Mouse (Mus musculus) liver, adult 2 months (tissue): Measurements from ENCODE around the gene Naa38. TPM values are rescaled to one million over a fixed set of nuclear protein-coding genes. Genes with fewer than 3 reads are reported as not detected.

ENCODE experiments used
- DNase-seq: peaks from one replicate; pipeline ENCODE4 v3.0.0-alpha.2; 2011; ENCODE audit warnings: low read depth, low spot score; ENCODE audit errors: extremely low read depth
- H3K27ac ChIP-seq: fragments of 200-500 bp; replicated peaks from 2 replicates; pipeline ENCODE4 v1.5.1; 2012; ENCODE audit warnings: low read depth, mild to moderate bottlenecking, control low read depth, inconsistent platforms, low read length; ENCODE audit not compliant: insufficient read depth
- H3K27me3 ChIP-seq: fragments of 200-500 bp; 2 replicates; pipeline ENCODE4 v1.6.1; 2012; ENCODE audit warnings: mild to moderate bottlenecking, moderate library complexity, low read length, inconsistent platforms; ENCODE audit not compliant: control insufficient read depth, insufficient read depth
- H3K36me3 ChIP-seq: fragments of 200-500 bp; 2 replicates; pipeline ENCODE4 v1.6.1; 2012; ENCODE audit warnings: low read length, inconsistent platforms; ENCODE audit not compliant: control insufficient read depth, insufficient read depth
- H3K4me1 ChIP-seq: fragments of 200-500 bp; 2 replicates; pipeline ENCODE4 v1.6.1; 2011; ENCODE audit warnings: low read length; ENCODE audit not compliant: control insufficient read depth, insufficient read depth
- H3K4me3 ChIP-seq: fragments of 200-500 bp; 2 replicates; pipeline ENCODE4 v1.5.1; 2011; ENCODE audit warnings: low read depth, mild to moderate bottlenecking, control low read depth, low read length, moderate library complexity; ENCODE audit not compliant: insufficient read depth
- H3K79me2 ChIP-seq: fragments of 200-500 bp; 2 replicates; pipeline ENCODE4 v1.6.1; 2012; ENCODE audit warnings: inconsistent platforms, mild to moderate bottlenecking, low read length, moderate library complexity; ENCODE audit not compliant: control insufficient read depth, insufficient read depth
- H3K9ac ChIP-seq: fragments of 200-500 bp; 2 replicates; pipeline ENCODE4 v1.6.1; 2012; ENCODE audit warnings: low read depth, mild to moderate bottlenecking, control low read depth, inconsistent platforms, low read length
- CTCF ChIP-seq: fragments of 200-500 bp; IDR thresholded peaks from 2 replicates; pipeline ENCODE4 v1.5.1; 2011; ENCODE audit warnings: low read depth, low read length, control low read depth
- POLR2A ChIP-seq: fragments of 200-500 bp; IDR thresholded peaks from 2 replicates; pipeline ENCODE4 v1.6.1; 2011; ENCODE audit warnings: low read length, control low read depth; ENCODE audit not compliant: insufficient read depth; ENCODE audit errors: extremely low read depth
- WGBS: fragments of 180-500 bp; shearing (Covaris S2); methylation state at CpG from one replicate; pipeline ENCODE4 v1.1.7; 2018; 5-methylcytosine and 5-hydroxymethylcytosine counted together
- polyA plus RNA-seq: library from polyadenylated mRNA; depleted of rRNA; stranded (reverse); fragments of >200 nt; gene quantifications from 2 replicates; pipeline ENCODE4 v1.2.3, GENCODE M21; 2012
- total RNA-seq: library from RNA; depleted of rRNA; stranded (reverse); fragments of >200 nt; gene quantifications from 2 replicates; pipeline ENCODE4 v1.2.3, GENCODE M21; 2014

Naa38 gene
- total and polyA plus RNA-seq, 2 experiments, result 86.6 to 150 TPM

DNA sequence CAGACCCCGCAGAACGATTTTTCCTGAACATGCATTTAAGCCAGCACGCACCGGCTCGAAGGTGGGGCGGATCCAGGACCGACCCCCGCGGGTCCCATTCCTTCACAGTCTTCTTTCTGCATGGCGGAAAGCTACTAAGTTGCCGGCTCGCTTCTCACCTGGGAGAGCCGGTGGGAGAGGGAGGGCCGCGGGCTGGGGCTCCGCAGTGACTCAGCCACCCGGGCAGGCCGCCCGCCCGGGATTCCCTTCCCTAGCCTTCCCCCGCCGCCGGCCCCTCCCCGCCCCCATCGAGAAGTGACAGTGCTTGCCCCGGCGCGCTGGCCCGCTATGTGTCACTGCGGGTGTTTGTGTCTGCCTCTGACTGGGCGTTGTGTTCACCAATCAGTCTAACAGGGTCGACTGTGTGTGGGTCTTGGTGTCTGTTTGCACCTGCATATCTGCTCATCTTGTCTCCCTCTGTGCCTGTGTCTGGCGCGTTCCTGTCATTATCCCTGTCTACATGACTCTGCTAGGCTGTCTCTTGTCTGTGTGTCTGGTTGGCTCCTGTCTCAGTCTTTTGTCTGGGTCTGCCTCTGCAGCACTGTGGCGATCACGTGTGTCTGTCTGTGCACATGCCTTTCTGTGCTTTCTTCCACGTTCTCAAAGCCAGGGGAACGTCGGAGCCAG, 16.4 kb downstream of the Naa38 start:
- no peak for TF ChIP-seq CTCF
- Histone ChIP-seq H3K36me3 (no peaks in the 10 kb centered on the region; the same call in 1 of the 2 replicates), H3K9ac (peak overlapping the region; percentile 80), H3K27ac (peak overlapping the region; percentile 83), H3K79me2 (peaks cover 14% of the 10 kb centered on the region; the same call in 1 of the 2 replicates), H3K4me1 (peaks cover 37% of the 10 kb centered on the region), H3K4me3 (peak overlapping the region; percentile 69), H3K27me3 (no peaks in the 10 kb centered on the region)
- under 1% methylated on average over 39 of the region's 39 CpGs for WGBS
- DNase-seq, result peak; percentile 65

DNA sequence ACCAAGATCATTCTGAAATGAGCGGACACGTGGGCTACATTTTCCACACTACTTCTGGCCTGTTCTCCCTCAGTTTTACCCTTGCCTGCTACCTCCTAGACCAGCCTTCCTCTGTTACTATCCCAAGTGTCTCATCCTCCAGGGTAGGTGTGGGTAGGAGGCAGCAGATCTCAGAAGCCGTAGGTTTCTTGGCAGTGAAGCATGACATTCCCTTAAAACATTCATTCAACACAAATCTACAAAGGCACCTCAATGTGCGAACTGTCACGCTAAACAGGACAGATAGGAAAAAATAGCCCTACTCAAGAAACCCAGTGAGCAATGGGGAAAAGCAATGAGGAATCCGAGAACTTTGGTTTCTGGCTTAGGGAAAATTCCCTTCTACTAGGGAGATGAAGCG, 17.3 kb downstream of the Naa38 start:
- no peak for DNase-seq
- no peak for TF ChIP-seq POLR2A
- Histone ChIP-seq H3K4me1 (peaks cover 34% of the 10 kb centered on the region), H3K27me3 (no peaks in the 10 kb centered on the region), H3K36me3 (no peaks in the 10 kb centered on the region), H3K9ac (no peak overlapping the region), H3K4me3 (no peak overlapping the region), H3K27ac (no peak overlapping the region), H3K79me2 (peaks cover 6% of the 10 kb centered on the region; the same call in 1 of the 2 replicates)
- 76% methylated on average over 7 of the region's 7 CpGs for WGBS

DNA sequence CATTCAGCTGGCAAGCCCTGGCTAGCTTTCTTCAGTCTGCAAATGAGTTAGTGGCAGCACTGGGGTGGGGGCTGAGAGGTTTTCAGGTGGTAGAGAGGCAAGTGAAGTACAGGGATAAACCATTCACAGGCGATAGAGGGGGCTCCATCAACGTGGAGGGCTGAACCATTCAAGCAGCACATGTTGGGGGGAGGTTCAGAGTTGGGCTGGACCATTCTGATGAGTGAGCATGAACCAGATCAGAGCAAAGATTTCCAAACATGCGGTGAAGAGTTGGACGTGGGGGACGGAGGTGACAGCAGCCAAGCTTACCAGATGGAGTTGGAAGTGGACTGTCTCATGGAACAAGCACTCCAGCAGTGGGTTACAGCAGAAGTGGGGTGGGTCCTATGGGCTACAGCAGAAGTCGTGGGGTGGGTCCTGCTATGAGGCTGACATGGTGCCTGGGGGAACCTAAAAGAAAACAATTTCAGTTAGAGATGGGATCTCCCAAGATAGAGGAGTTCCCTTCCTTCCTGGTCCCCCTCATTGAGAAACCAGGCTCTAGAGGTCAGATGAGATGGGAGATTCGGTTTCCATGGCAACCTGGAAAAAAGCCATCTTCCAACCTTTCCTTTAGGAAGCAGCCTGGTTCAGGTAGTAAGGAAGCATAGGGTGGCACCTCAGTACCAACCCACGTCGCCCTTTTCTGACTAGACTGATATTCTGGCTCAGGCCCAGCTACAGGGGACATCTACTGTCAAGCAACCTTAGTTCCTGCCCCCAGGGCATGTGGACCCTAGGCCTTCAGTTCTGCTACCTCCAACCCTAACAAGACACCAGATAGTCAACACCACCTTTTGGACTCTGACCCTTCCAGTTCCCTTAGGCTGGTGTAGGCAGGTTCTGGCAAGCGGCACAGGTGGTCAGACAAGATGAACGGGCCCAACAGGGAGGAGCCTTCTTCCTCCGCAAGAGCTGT, 18.2 kb downstream of the Naa38 start, which contains the start of gene Kdm6b:
Gene Kdm6b, minus strand, starts transcription at position 455 of the 961 bp plus-strand sequence.
- DNase-seq, result peak; percentile 81
- Histone ChIP-seq H3K79me2 (no peaks in the 10 kb centered on the region), H3K9ac (no peak within 1 kb of the TSS), H3K4me1 (peaks cover 28% of the 10 kb centered on the region), H3K27ac (peak within 1 kb of the TSS; percentile 24), H3K36me3 (no peaks in the 10 kb centered on the region), H3K27me3 (no peaks in the 10 kb centered on the region), H3K4me3 (no peak within 1 kb of the TSS)
- no peak for TF ChIP-seq POLR2A
- no peak for TF ChIP-seq CTCF
- 23% methylated on average over 12 of the region's 12 CpGs for WGBS

DNA sequence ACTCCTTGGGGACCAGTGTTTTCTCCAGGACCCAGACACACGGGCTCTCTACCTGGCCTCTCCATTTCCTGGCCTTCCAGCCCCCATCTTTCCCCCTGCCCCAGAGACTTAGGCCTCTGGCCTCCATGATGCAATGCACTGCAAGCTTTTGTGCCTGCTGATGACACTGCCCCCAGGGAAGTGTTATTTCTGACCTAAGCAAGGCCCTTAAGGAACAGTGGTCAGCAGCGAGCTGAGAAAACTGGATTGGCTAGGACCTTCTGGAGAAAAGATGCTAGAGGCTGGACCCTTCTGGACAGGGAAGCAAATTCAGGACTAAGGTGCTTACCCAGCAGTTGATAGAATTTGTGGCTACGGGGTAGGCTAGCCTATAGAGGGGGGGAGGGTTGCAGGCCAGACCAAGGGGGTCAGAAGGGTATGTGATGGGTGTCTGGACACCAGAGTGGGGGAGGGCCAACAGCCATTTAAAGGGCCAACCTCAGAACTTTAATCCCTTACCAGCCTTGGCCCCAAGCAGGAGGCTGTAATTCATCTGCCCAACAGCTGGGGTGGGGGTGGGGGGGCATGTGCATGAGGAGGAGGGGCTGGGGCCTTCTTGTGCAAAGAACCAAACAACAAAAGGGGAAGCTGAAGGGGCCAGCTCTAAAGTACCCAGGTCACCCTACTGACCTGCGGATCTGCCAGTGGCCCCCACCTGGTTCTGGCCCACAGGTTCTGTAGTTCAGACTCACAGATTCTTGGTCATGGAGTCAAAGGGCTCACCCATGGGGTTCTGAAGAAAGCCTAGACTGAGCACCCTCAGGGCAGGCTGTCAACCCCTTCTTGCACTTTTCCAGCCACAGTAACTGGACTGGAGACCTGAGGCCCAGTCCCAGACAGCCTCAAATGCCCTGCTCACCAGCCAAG, 19.4 kb downstream of the Naa38 start:
- WGBS, result 37% methylated on average over 4 of the region's 4 CpGs
- peak overlapping the region; percentile 72; the same call in 1 of the 2 replicates for H3K4me3 ChIP-seq
- H3K4me1 ChIP-seq, result peaks cover 31% of the 10 kb centered on the region
- H3K79me2 ChIP-seq, result no peaks in the 10 kb centered on the region
- H3K9ac ChIP-seq, result no peak overlapping the region; the same call in 1 of the 2 replicates
- H3K27ac ChIP-seq, result peak overlapping the region; percentile 54
- no peak for DNase-seq
- TF ChIP-seq CTCF, result no peak
- TF ChIP-seq POLR2A, result no peak
- H3K27me3 ChIP-seq, result no peaks in the 10 kb centered on the region
- no peaks in the 10 kb centered on the region for H3K36me3 ChIP-seq

DNA sequence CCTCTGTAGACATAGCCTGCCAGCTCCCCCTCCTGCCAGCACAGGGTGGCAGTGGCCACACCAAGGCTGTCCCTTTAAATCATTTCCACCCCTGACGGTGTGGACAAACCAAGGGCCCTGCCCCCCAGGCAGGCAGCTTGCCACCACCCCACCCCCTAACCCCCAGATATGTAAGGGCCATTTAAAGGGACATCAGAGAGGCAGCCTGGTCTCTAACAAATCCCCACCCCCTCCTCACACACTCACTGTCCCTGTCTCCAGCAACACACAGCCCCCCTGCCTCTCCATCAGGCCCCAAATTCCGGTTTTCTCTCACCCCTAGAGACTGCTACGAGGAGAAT, 20.0 kb downstream of the Naa38 start:
- Histone ChIP-seq H3K4me1 (peaks cover 31% of the 10 kb centered on the region), H3K9ac (peak overlapping the region; percentile 69), H3K27me3 (no peaks in the 10 kb centered on the region), H3K4me3 (peak overlapping the region; percentile 72), H3K27ac (peak overlapping the region; percentile 84), H3K79me2 (no peaks in the 10 kb centered on the region), H3K36me3 (no peaks in the 10 kb centered on the region)
- TF ChIP-seq POLR2A, result no peak
- TF ChIP-seq CTCF, result peak; percentile 51
- peak; percentile 87 for DNase-seq
- WGBS, result 8% methylated on average over 3 of the region's 3 CpGs
